Mouse (Mus musculus): ENCODE results near the gene Ninj2. TPM values are rescaled to one million over a fixed set of nuclear protein-coding genes. Genes with fewer than 3 reads are reported as not detected.

Gene Ninj2
- total RNA-seq, 4 experiments from 2014 or later: 1.4 to 3.1 (median 2.3) TPM

GRCm38 (mm10) chr6:120196837-120197236 lies 103.7 kb downstream of the Ninj2 start:
- DNase-seq (ENCODE audit: low spot score in 2 of 2): no peak

- DNase-seq (ENCODE audit: low spot score in 2 of 2): peak in 1 of 2 experiments; percentile 73
These were observed 104.8 kb downstream of the Ninj2 start for GRCm38 (mm10) chr6:120197964-120198363.

GRCm38 (mm10) chr6:120199638-120200394 lies 106.7 kb downstream of the Ninj2 start:
- DNase-seq (ENCODE audit: low spot score in 2 of 2): no peak

GRCm38 (mm10) chr6:120201956-120202355 lies 108.8 kb downstream of the Ninj2 start:
- DNase-seq (ENCODE audit: low spot score in 2 of 2): no peak

- DNase-seq (ENCODE audit: low spot score in 2 of 2): no peak
These were observed 109.3 kb downstream of the Ninj2 start for GRCm38 (mm10) chr6:120202406-120202805.

GRCm38 (mm10) chr6:120206586-120206985 lies 113.4 kb downstream of the Ninj2 start:
- no peak for DNase-seq (ENCODE audit: low spot score in 2 of 2)

GRCm38 (mm10) chr6:120211536-120211935 lies 118.4 kb downstream of the Ninj2 start:
- DNase-seq (ENCODE audit: low spot score in 2 of 2): no peak

- DNase-seq (ENCODE audit: low spot score in 2 of 2): no peak
These were observed 123.6 kb downstream of the Ninj2 start for GRCm38 (mm10) chr6:120216702-120217101.

GRCm38 (mm10) chr6:120219281-120219680 lies 126.1 kb downstream of the Ninj2 start:
- no peak for DNase-seq (ENCODE audit: low spot score in 2 of 2)

- peak; percentile 22 to 52 for DNase-seq (ENCODE audit: low spot score in 2 of 2)
These were observed 129.5 kb downstream of the Ninj2 start for GRCm38 (mm10) chr6:120222669-120223068.

GRCm38 (mm10) chr6:120225355-120225754 lies 132.2 kb downstream of the Ninj2 start:
- DNase-seq (ENCODE audit: low spot score in 2 of 2): no peak

- no peak for DNase-seq (ENCODE audit: low spot score in 2 of 2)
These were observed 133.9 kb downstream of the Ninj2 start for GRCm38 (mm10) chr6:120227068-120227467.

- DNase-seq (ENCODE audit: low spot score in 2 of 2): no peak
These were observed 136.7 kb downstream of the Ninj2 start for GRCm38 (mm10) chr6:120229806-120230205.

- DNase-seq (ENCODE audit: low spot score in 2 of 2): no peak
These were observed 137.3 kb downstream of the Ninj2 start for GRCm38 (mm10) chr6:120230441-120230840.

GRCm38 (mm10) chr6:120232885-120233284 lies 139.7 kb downstream of the Ninj2 start:
- DNase-seq (ENCODE audit: low spot score in 2 of 2): no peak

GRCm38 (mm10) chr6:120235874-120236273 lies 142.7 kb downstream of the Ninj2 start:
- DNase-seq (ENCODE audit: low spot score in 2 of 2): no peak

GRCm38 (mm10) chr6:120240461-120240860 lies 147.3 kb downstream of the Ninj2 start:
- DNase-seq (ENCODE audit: low spot score in 2 of 2): no peak

- DNase-seq (ENCODE audit: low spot score in 2 of 2): no peak
These were observed 148.3 kb downstream of the Ninj2 start for GRCm38 (mm10) chr6:120241453-120241852.

- DNase-seq (ENCODE audit: low spot score in 2 of 2): no peak
These were observed 149.4 kb downstream of the Ninj2 start for GRCm38 (mm10) chr6:120242530-120242929.

- no peak for DNase-seq (ENCODE audit: low spot score in 2 of 2)
These were observed 150.1 kb downstream of the Ninj2 start for GRCm38 (mm10) chr6:120243250-120243649.

GRCm38 (mm10) chr6:120246676-120247075 lies 153.5 kb downstream of the Ninj2 start:
- no peak for DNase-seq (ENCODE audit: low spot score in 2 of 2)

GRCm38 (mm10) chr6:120249831-120250230 lies 156.7 kb downstream of the Ninj2 start:
- no peak for DNase-seq (ENCODE audit: low spot score in 2 of 2)

All from layer of hippocampus, adult 8-10 months (tissue).